Mouse (Mus musculus) kidney, postnatal 36 days (tissue): ENCODE results near the gene Tex45.

Experiments used
- DNase-seq, 2 experiments: peaks; one replicate each; pipeline ENCODE4 v3.0.0; 2021 to 2022; ENCODE audit warnings: mixed read lengths in 2 of 2

The Tex45 gene

GRCm38 (mm10) chr8:3492901-3493844, 22.5 kb downstream of the Tex45 start, which contains the start of gene Zfp358:
Zfp358 (plus strand) TSS chr8:3493138.
- peak; percentile 77 to 87 for DNase-seq

- no peak for DNase-seq
Measured at GRCm38 (mm10) chr8:3493845-3494208, 23.2 kb downstream of the Tex45 start.

- DNase-seq: no peak
Measured at GRCm38 (mm10) chr8:3495578-3496427, 25.1 kb downstream of the Tex45 start.

GRCm38 (mm10) chr8:3496428-3496748, 25.7 kb downstream of the Tex45 start:
- no peak for DNase-seq

GRCm38 (mm10) chr8:3498583-3498982, 27.9 kb downstream of the Tex45 start:
- DNase-seq: no peak

- DNase-seq: no peak
Measured at GRCm38 (mm10) chr8:3499751-3500150, 29.1 kb downstream of the Tex45 start.

GRCm38 (mm10) chr8:3500235-3501090, 29.8 kb downstream of the Tex45 start, which contains the start of gene Mcoln1:
Mcoln1 (plus strand) TSS chr8:3500457.
- peak; percentile 98 for DNase-seq

GRCm38 (mm10) chr8:3502217-3502616, 31.6 kb downstream of the Tex45 start:
- no peak for DNase-seq

GRCm38 (mm10) chr8:3507979-3508754, 37.5 kb downstream of the Tex45 start:
- DNase-seq: peak; percentile 43 to 48

- peak in 1 of 2 experiments; percentile 32 for DNase-seq
Measured at GRCm38 (mm10) chr8:3514681-3515247, 44.1 kb downstream of the Tex45 start.

- peak; percentile 95 to 96 for DNase-seq
Measured at GRCm38 (mm10) chr8:3515260-3515671, 44.6 kb downstream of the Tex45 start, which contains the start of gene Pnpla6. Pnpla6 (plus strand) TSS chr8:3515384.

- peak; percentile 59 to 74 for DNase-seq
Measured at GRCm38 (mm10) chr8:3515771-3516417, 45.2 kb downstream of the Tex45 start.

- DNase-seq: peak; percentile 97 to 98
Measured at GRCm38 (mm10) chr8:3516450-3517116, 45.9 kb downstream of the Tex45 start.

GRCm38 (mm10) chr8:3517117-3517495, 46.4 kb downstream of the Tex45 start:
- peak in 1 of 2 experiments; percentile 41 for DNase-seq

- no peak for DNase-seq
Measured at GRCm38 (mm10) chr8:3522007-3522697, 51.5 kb downstream of the Tex45 start.

GRCm38 (mm10) chr8:3530816-3531215, 60.2 kb downstream of the Tex45 start:
- DNase-seq: no peak

- DNase-seq: no peak
Measured at GRCm38 (mm10) chr8:3531936-3532335, 61.3 kb downstream of the Tex45 start.

GRCm38 (mm10) chr8:3536053-3536841, 65.6 kb downstream of the Tex45 start:
- peak in 1 of 2 experiments; percentile 29 for DNase-seq
